Mouse (Mus musculus): ENCODE measurements around the gene Nrap. TPM values are rescaled to one million over a fixed set of nuclear protein-coding genes. Genes with fewer than 3 reads are reported as not detected.

Nrap gene
- polyA plus RNA-seq, 1 experiment from 2014 or later = 0.21 TPM

DNA sequence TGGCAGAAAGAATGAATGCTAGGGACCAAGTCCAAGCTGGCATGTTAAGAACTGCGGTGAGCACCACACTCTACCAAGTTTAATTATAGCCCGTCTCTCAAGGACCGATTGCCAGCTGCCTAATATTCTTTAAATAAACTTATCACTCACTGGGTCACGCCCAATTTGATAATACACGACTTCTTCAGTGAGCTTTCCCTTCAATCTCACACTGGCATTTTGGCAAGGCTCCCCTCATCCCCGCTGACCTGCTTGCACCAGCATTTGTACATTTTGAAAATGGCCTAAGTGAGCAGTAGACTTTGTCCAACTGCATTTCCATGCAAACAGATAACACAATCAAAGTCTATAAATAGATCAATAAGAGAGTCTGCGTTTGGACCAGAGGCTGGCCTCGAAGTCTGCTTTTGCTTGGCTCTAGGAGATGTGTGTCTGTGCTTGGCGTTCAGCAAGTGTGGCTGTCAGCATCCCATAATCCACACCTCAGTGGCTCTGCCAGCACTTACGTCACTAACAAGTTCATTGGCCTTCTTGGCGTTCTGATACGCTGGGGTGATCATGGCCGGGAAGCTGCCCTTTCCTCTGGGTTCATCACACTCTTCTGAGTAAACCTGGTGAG is 11.2 kb downstream of the Nrap start:
- no peaks in the 10 kb centered on the region for H3K4me1 ChIP-seq (ENCODE audit: control insufficient read depth, insufficient read depth, low read length)
- no peak overlapping the region for H3K9ac ChIP-seq (ENCODE audit: low read length)
- H3K27me3 ChIP-seq (ENCODE audit: control insufficient read depth, insufficient read depth, low read length) = no peaks in the 10 kb centered on the region
- 74% methylated on average over 13 of the region's 13 CpGs for WGBS
- no peaks in the 10 kb centered on the region for H3K9me3 ChIP-seq (ENCODE audit: control insufficient read depth, low read length)
- no peaks in the 10 kb centered on the region for H3K36me3 ChIP-seq (ENCODE audit: control insufficient read depth, insufficient read depth, low read length)
- no peak overlapping the region for H3K4me2 ChIP-seq (ENCODE audit: low read depth, severe bottlenecking)
- DNase-seq (ENCODE audit: low spot score) (no peak), ATAC-seq (ENCODE audit: insufficient number of reproducible peaks, low FRiP score, low TSS enrichment, low read depth) (no peak)
- no peak overlapping the region for H3K27ac ChIP-seq (replicated peaks; ENCODE audit: low read depth, low read length)
- no peak overlapping the region for H3K4me3 ChIP-seq (ENCODE audit: low read depth, low read length)

DNA sequence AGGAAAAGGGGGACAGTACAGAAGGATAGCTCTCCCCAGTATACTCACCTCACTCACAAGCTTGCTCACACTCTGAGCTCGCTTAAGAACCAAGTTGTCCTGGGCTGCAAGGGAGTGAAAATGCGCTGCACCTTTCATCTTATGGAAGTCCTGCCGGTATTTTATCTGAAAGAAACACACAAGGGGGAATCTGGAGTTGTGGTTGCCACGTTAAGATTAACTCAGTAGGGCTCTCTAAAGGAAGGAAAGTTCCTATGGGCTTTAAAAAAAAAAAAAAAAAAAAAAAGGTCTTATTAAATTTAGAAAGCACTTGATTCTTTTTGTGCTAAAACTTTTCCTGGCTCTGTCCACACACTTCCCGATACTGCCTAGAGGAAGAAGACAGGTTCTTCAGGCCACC is 11.8 kb downstream of the Nrap start:
- Histone ChIP-seq H3K4me1 (ENCODE audit: control insufficient read depth, insufficient read depth, low read length) (no peaks in the 10 kb centered on the region), H3K36me3 (ENCODE audit: control insufficient read depth, insufficient read depth, low read length) (no peaks in the 10 kb centered on the region), H3K27me3 (ENCODE audit: control insufficient read depth, insufficient read depth, low read length) (no peaks in the 10 kb centered on the region), H3K4me2 (ENCODE audit: low read depth, severe bottlenecking) (no peak overlapping the region), H3K27ac (replicated peaks; ENCODE audit: low read depth, low read length) (no peak overlapping the region), H3K4me3 (ENCODE audit: low read depth, low read length) (no peak overlapping the region), H3K9me3 (ENCODE audit: control insufficient read depth, low read length) (no peaks in the 10 kb centered on the region), H3K9ac (ENCODE audit: low read length) (no peak overlapping the region)
- ATAC-seq (ENCODE audit: insufficient number of reproducible peaks, low FRiP score, low TSS enrichment, low read depth) (no peak), DNase-seq (ENCODE audit: low spot score) (no peak)
- 84% methylated on average over 5 of the region's 5 CpGs for WGBS

DNA sequence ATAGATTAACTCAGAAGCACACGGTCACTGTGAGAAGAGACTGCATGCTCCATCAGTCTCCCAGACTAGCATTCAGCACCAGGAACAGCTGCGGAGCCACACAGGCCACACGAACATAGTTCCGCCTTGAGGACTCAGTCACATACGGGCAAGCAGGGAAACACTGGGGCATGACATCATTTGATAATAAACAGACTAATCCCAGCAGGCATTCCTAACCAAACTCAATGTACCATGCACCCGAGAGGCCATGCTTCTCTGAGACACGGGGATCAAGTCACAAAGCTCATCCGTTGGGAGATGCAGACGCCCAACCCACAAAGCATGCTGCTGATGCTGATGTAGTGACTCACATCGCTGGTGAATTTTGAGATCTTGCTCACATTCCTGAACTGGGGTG is 15.8 kb downstream of the Nrap start:
- Histone ChIP-seq H3K4me3 (ENCODE audit: low read depth, low read length) (no peak overlapping the region), H3K36me3 (ENCODE audit: control insufficient read depth, insufficient read depth, low read length) (no peaks in the 10 kb centered on the region), H3K9ac (ENCODE audit: low read length) (no peak overlapping the region), H3K4me1 (ENCODE audit: control insufficient read depth, insufficient read depth, low read length) (0 out of 2 replicates have a peak, but pooled peaks cover 4% of the 10 kb centered on the region), H3K4me2 (ENCODE audit: low read depth, severe bottlenecking) (no peak overlapping the region), H3K27me3 (ENCODE audit: control insufficient read depth, insufficient read depth, low read length) (no peaks in the 10 kb centered on the region), H3K9me3 (ENCODE audit: control insufficient read depth, low read length) (no peaks in the 10 kb centered on the region), H3K27ac (replicated peaks; ENCODE audit: low read depth, low read length) (no peak overlapping the region)
- ATAC-seq (ENCODE audit: insufficient number of reproducible peaks, low FRiP score, low TSS enrichment, low read depth) (no peak), DNase-seq (ENCODE audit: low spot score) (no peak)
- 75% methylated on average over 10 of the region's 10 CpGs for WGBS

DNA sequence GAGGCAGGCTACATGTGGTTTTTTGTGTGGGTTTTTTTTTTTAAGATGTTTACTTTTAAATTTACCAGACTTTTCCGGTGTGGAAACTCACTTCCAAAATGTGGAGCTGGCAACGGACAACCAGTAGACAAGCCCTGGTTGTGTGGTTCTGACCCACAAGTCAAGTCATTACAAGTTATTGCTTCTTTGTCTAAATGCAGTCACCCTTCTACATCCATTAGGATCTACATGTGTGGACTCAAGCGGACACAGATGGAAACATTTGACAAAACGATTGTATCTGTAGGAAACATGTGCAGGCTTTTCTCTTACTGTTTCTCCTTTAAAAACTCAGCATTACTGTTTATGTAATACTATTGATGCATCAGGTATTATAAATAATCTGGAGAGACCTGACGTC is 16.6 kb downstream of the Nrap start:
- DNase-seq (ENCODE audit: low spot score) (no peak), ATAC-seq (ENCODE audit: insufficient number of reproducible peaks, low FRiP score, low TSS enrichment, low read depth) (no peak)
- Histone ChIP-seq H3K27ac (replicated peaks; ENCODE audit: low read depth, low read length) (no peak overlapping the region), H3K4me2 (ENCODE audit: low read depth, severe bottlenecking) (no peak overlapping the region), H3K4me1 (ENCODE audit: control insufficient read depth, insufficient read depth, low read length) (0 out of 2 replicates have a peak, but pooled peaks cover 4% of the 10 kb centered on the region), H3K36me3 (ENCODE audit: control insufficient read depth, insufficient read depth, low read length) (no peaks in the 10 kb centered on the region), H3K4me3 (ENCODE audit: low read depth, low read length) (no peak overlapping the region), H3K9me3 (ENCODE audit: control insufficient read depth, low read length) (no peaks in the 10 kb centered on the region), H3K27me3 (ENCODE audit: control insufficient read depth, insufficient read depth, low read length) (no peaks in the 10 kb centered on the region), H3K9ac (ENCODE audit: low read length) (no peak overlapping the region)
- WGBS = 90% methylated on average over 5 of the region's 5 CpGs

DNA sequence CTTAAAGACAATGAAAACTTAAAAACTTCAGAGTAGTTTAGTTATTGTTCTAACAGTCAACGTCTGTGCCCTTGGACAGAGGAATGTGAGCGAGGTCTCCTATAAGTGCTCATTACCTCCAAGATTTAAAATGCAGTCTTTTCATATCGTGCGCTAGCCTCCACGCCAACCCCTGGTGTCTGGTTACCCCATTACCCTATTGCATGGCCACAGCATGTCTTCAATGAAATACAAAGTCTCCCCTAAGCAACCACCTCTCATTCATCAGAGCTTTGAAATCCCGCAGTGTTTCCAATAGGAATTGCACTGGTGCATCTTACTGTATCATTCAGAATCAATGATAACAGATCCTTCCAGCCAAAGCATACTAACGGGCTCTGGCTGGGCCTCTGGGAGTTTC is 17.6 kb downstream of the Nrap start:
- DNase-seq (ENCODE audit: low spot score) = no peak
- H3K4me2 ChIP-seq (ENCODE audit: low read depth, severe bottlenecking) = no peak overlapping the region
- H3K4me1 ChIP-seq (ENCODE audit: control insufficient read depth, insufficient read depth, low read length) = 0 out of 2 replicates have a peak, but pooled peaks cover 4% of the 10 kb centered on the region
- H3K9me3 ChIP-seq (ENCODE audit: control insufficient read depth, low read length) = no peaks in the 10 kb centered on the region
- H3K27ac ChIP-seq (replicated peaks; ENCODE audit: low read depth, low read length) = no peak overlapping the region
- WGBS = 37% methylated on average over 7 of the region's 7 CpGs
- no peaks in the 10 kb centered on the region for H3K27me3 ChIP-seq (ENCODE audit: control insufficient read depth, insufficient read depth, low read length)
- H3K4me3 ChIP-seq (ENCODE audit: low read depth, low read length) = no peak overlapping the region
- ATAC-seq (ENCODE audit: insufficient number of reproducible peaks, low FRiP score, low TSS enrichment, low read depth) = no peak
- no peaks in the 10 kb centered on the region for H3K36me3 ChIP-seq (ENCODE audit: control insufficient read depth, insufficient read depth, low read length)
- no peak overlapping the region for H3K9ac ChIP-seq (ENCODE audit: low read length)

DNA sequence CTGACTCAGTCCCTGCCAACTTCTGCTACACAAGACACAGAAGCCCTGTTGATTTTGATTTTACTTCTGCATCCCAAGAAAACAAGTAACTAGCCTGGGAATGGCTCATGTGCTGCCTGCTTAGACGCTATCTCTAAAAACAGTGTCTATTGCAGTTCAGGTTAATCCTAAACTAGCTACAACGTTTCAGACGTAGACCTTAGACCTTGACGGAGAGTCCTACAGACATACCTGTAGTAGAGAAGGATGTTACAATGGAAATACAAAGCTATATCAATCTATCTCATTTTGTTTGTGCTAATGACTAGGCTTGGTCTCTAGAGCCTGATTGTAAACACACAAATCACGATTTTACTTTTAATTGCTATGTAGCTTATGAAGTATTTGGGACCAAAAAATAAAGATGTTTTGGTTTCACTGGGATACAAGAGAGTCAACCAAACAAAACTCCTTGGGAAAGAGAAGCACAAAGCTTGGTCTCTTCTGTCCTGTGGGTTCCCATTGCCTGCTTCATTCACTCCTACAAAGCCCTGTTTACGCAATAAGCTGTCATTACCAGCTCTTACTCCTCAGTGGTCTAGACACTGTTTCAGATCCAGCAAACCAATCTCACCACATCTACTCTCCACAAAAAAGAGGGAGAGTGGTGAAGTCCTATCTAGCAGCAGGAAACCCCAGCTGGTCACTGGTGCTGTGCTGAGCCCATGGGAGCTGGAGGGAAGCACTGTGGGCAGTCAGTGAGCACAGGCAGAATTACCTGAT is 19.3 kb downstream of the Nrap start:
- 91% methylated on average over 6 of the region's 6 CpGs for WGBS

DNA sequence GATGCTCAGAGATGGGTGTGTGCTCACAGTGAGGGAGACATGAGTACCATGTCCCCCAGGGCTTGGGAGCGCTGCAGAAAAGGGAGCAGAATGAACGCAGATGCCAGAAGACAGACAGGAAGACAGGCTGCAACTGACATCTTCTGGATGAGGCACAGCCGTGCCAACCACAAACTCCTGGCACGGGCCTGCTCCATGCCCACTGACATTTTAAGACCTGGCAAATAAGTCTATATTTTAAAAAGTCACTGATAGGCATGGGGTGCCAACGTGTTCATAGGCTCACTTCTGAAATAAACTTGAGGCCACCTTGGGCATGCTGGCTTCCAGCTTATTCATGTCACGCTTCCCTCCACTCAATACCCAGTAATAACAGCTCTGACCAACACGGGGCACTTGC is 20.9 kb downstream of the Nrap start:
- Histone ChIP-seq H3K36me3 (ENCODE audit: control insufficient read depth, insufficient read depth, low read length) (no peaks in the 10 kb centered on the region), H3K4me1 (ENCODE audit: control insufficient read depth, insufficient read depth, low read length) (0 out of 2 replicates have a peak, but pooled peaks cover 4% of the 10 kb centered on the region), H3K9me3 (ENCODE audit: control insufficient read depth, low read length) (no peaks in the 10 kb centered on the region), H3K27me3 (ENCODE audit: control insufficient read depth, insufficient read depth, low read length) (no peaks in the 10 kb centered on the region), H3K9ac (ENCODE audit: low read length) (no peak overlapping the region), H3K4me2 (ENCODE audit: low read depth, severe bottlenecking) (no peak overlapping the region), H3K4me3 (ENCODE audit: low read depth, low read length) (no peak overlapping the region), H3K27ac (replicated peaks; ENCODE audit: low read depth, low read length) (no peak overlapping the region)
- DNase-seq (ENCODE audit: low spot score) (no peak), ATAC-seq (ENCODE audit: insufficient number of reproducible peaks, low FRiP score, low TSS enrichment, low read depth) (no peak)
- WGBS = 91% methylated on average over 7 of the region's 7 CpGs

More for the DNA sequence above, 19.3 kb downstream of the Nrap start:
- no peak for DNase-seq (ENCODE audit: low spot score)
- ATAC-seq (ENCODE audit: insufficient number of reproducible peaks, low FRiP score, low TSS enrichment, low read depth) = no peak
- no peaks in the 10 kb centered on the region for H3K27me3 ChIP-seq (ENCODE audit: control insufficient read depth, insufficient read depth, low read length)
- no peaks in the 10 kb centered on the region for H3K9me3 ChIP-seq (ENCODE audit: control insufficient read depth, low read length)
- no peak overlapping the region for H3K9ac ChIP-seq (ENCODE audit: low read length)
- H3K4me1 ChIP-seq (ENCODE audit: control insufficient read depth, insufficient read depth, low read length) = 0 out of 2 replicates have a peak, but pooled peaks cover 4% of the 10 kb centered on the region
- no peak overlapping the region for H3K4me2 ChIP-seq (ENCODE audit: low read depth, severe bottlenecking)
- no peak overlapping the region for H3K4me3 ChIP-seq (ENCODE audit: low read depth, low read length)
- no peak overlapping the region for H3K27ac ChIP-seq (replicated peaks; ENCODE audit: low read depth, low read length)
- no peaks in the 10 kb centered on the region for H3K36me3 ChIP-seq (ENCODE audit: control insufficient read depth, insufficient read depth, low read length)

DNA sequence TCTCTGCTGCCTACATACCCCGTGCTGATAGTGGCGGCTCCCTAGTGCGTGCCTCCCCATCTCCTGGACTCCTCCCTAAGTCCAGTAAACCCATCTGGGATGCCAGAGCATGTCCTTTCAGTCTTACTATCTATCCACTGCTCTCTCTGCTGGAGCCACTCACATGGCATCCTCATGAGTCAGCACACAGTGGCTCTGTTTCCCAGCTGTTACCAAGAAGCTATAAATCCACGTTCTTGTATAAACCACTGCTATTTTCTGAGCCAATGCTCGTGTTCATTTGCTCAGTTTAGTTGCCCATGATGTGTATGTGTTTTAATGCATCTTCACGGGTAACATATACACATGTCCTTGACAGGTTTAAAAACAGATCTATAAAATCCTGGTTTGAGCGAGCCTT is 22.1 kb downstream of the Nrap start:
- WGBS = 86% methylated on average over 7 of the region's 7 CpGs
- H3K4me1 ChIP-seq (ENCODE audit: control insufficient read depth, insufficient read depth, low read length) = 0 out of 2 replicates have a peak, but pooled peaks cover 4% of the 10 kb centered on the region
- H3K27ac ChIP-seq (replicated peaks; ENCODE audit: low read depth, low read length) = no peak overlapping the region
- H3K4me2 ChIP-seq (ENCODE audit: low read depth, severe bottlenecking) = no peak overlapping the region
- no peak overlapping the region for H3K4me3 ChIP-seq (ENCODE audit: low read depth, low read length)
- no peaks in the 10 kb centered on the region for H3K9me3 ChIP-seq (ENCODE audit: control insufficient read depth, low read length)
- DNase-seq (ENCODE audit: low spot score) = no peak
- ATAC-seq (ENCODE audit: insufficient number of reproducible peaks, low FRiP score, low TSS enrichment, low read depth) = no peak
- no peak overlapping the region for H3K9ac ChIP-seq (ENCODE audit: low read length)
- H3K27me3 ChIP-seq (ENCODE audit: control insufficient read depth, insufficient read depth, low read length) = no peaks in the 10 kb centered on the region
- no peaks in the 10 kb centered on the region for H3K36me3 ChIP-seq (ENCODE audit: control insufficient read depth, insufficient read depth, low read length)
